Mouse (Mus musculus) lung, postnatal 0 days (tissue): ENCODE measurements at regions not wholly inside any gene's neighbourhood (a gene's known extent, or its start where the extent isn't known, plus 50 kb on each side); places are given as distances from the start of the nearest gene placed in this dataset.

Experiments used
- ATAC-seq: fragments of 200-750 bp; cut with Nextera tagmentation; 2 replicates; pipeline ENCODE4 v1.8.0; 2017; ENCODE audit warnings: moderate library complexity
- DNase-seq: peaks from one replicate; pipeline ENCODE4 v3.0.0-alpha.2; 2016; ENCODE audit warnings: low spot score
- H3K27ac ChIP-seq: fragments of 300-500 bp; sonication (generic); 2 replicates; pipeline ENCODE4 v1.5.1; 2014; ENCODE audit warnings: antibody characterized with exemption, mild to moderate bottlenecking, low read length, mixed read lengths
- H3K27me3 ChIP-seq: fragments of 300-500 bp; sonication (generic); replicated peaks from 2 replicates; pipeline ENCODE4 v1.6.1; 2014; ENCODE audit warnings: low read length, mixed read lengths; ENCODE audit not compliant: insufficient read depth
- H3K36me3 ChIP-seq: fragments of 300-500 bp; sonication (generic); 2 replicates; pipeline ENCODE4 v1.6.1; 2014; ENCODE audit warnings: low read length, mixed read lengths; ENCODE audit not compliant: insufficient read depth
- H3K4me1 ChIP-seq: fragments of 300-500 bp; sonication (generic); 2 replicates; pipeline ENCODE4 v1.6.1; 2014; ENCODE audit warnings: antibody characterized with exemption, low read depth, low read length, mixed read lengths; ENCODE audit not compliant: insufficient read depth
- H3K4me2 ChIP-seq: fragments of 300-500 bp; sonication (generic); replicated peaks from 2 replicates; pipeline ENCODE4 v1.6.1; 2014; ENCODE audit warnings: low read depth, mild to moderate bottlenecking, low read length, moderate library complexity, mixed read lengths
- H3K4me3 ChIP-seq: fragments of 300-500 bp; sonication (generic); 2 replicates; pipeline ENCODE4 v1.5.1; 2014; ENCODE audit warnings: low read depth, low read length
- H3K9ac ChIP-seq: fragments of 300-500 bp; sonication (generic); replicated peaks from 2 replicates; pipeline ENCODE4 v1.6.1; 2014; ENCODE audit warnings: low read depth, mild to moderate bottlenecking
- H3K9me3 ChIP-seq: fragments of 300-500 bp; sonication (generic); 2 replicates; pipeline ENCODE4 v1.6.1; 2016; ENCODE audit warnings: low read length, mixed read lengths
- CTCF ChIP-seq: IDR thresholded peaks from 2 replicates; pipeline ENCODE4 v1.5.1; 2016; ENCODE audit warnings: antibody characterized with exemption, mild to moderate bottlenecking
- EP300 ChIP-seq: IDR thresholded peaks from 2 replicates; pipeline ENCODE4 v1.6.1; 2016; ENCODE audit warnings: antibody characterized with exemption, mild to moderate bottlenecking, control low read depth
- WGBS: fragments of 180-500 bp; shearing (Covaris S2); extraction: QIAGEN DNeasy Blood & Tissue Kit; methylation state at CpG from one replicate; pipeline ENCODE4 v1.1.7; 2014; 5-methylcytosine and 5-hydroxymethylcytosine counted together

- H3K9ac ChIP-seq: no peak overlapping the region
- no peaks in the 10 kb centered on the region for H3K27me3 ChIP-seq
- H3K9me3 ChIP-seq: no peaks in the 10 kb centered on the region
- no peak for TF ChIP-seq EP300
- TF ChIP-seq CTCF: no peak
- H3K4me3 ChIP-seq: no peak overlapping the region
- 47% methylated on average over 5 of the region's 5 CpGs for whole genome bisulfite sequencing
- H3K4me2 ChIP-seq: no peak overlapping the region
- ATAC-seq (no peak), DNase-seq (no peak)
- no peaks in the 10 kb centered on the region for H3K4me1 ChIP-seq
- H3K36me3 ChIP-seq: no peaks in the 10 kb centered on the region
- H3K27ac ChIP-seq: no peak overlapping the region
These were observed 572.0 kb upstream of the Fam92a start for GRCm38 (mm10) chr4:12743714-12744327.

GRCm38 (mm10) chr4:12736411-12736810 lies 564.6 kb upstream of the Fam92a start:
- no peak overlapping the region for H3K27ac ChIP-seq
- no peak for ATAC-seq
- no peaks in the 10 kb centered on the region for H3K36me3 ChIP-seq
- WGBS: 61% methylated on average over 3 of the region's 3 CpGs
- H3K4me1 ChIP-seq: no peaks in the 10 kb centered on the region
- H3K4me2 ChIP-seq: no peak overlapping the region
- no peaks in the 10 kb centered on the region for H3K9me3 ChIP-seq
- H3K4me3 ChIP-seq: no peak overlapping the region
- no peak for DNase-seq
- TF ChIP-seq CTCF (no peak), EP300 (no peak)
- H3K9ac ChIP-seq: no peak overlapping the region
- H3K27me3 ChIP-seq: no peaks in the 10 kb centered on the region

GRCm38 (mm10) chr4:12700189-12700588 lies 528.4 kb upstream of the Fam92a start:
- Histone ChIP-seq H3K27me3 (no peaks in the 10 kb centered on the region), H3K4me1 (no peaks in the 10 kb centered on the region), H3K27ac (no peak overlapping the region), H3K9ac (no peak overlapping the region), H3K4me3 (no peak overlapping the region), H3K4me2 (no peak overlapping the region), H3K36me3 (no peaks in the 10 kb centered on the region), H3K9me3 (no peaks in the 10 kb centered on the region)
- ATAC-seq: no peak
- TF ChIP-seq EP300 (no peak), CTCF (no peak)
- DNase-seq: no peak
- WGBS: 38% methylated on average over 1 of the region's 1 CpGs

- WGBS: 92% methylated on average over 3 of the region's 3 CpGs
- Histone ChIP-seq H3K9me3 (no peaks in the 10 kb centered on the region), H3K27ac (no peak overlapping the region), H3K4me2 (no peak overlapping the region), H3K27me3 (no peaks in the 10 kb centered on the region), H3K4me1 (no peaks in the 10 kb centered on the region), H3K9ac (no peak overlapping the region), H3K4me3 (no peak overlapping the region), H3K36me3 (no peaks in the 10 kb centered on the region)
- ATAC-seq: no peak
- no peak for DNase-seq
- TF ChIP-seq CTCF (no peak), EP300 (no peak)
These were observed 506.0 kb upstream of the Fam92a start for GRCm38 (mm10) chr4:12677814-12678213.

- Histone ChIP-seq H3K4me2 (no peak overlapping the region), H3K27ac (no peak overlapping the region), H3K4me3 (no peak overlapping the region), H3K27me3 (no peaks in the 10 kb centered on the region), H3K4me1 (no peaks in the 10 kb centered on the region), H3K36me3 (no peaks in the 10 kb centered on the region), H3K9ac (no peak overlapping the region), H3K9me3 (no peaks in the 10 kb centered on the region)
- no peak for TF ChIP-seq EP300
- no peak for TF ChIP-seq CTCF
- no peak for DNase-seq
- ATAC-seq: no peak
- 71% methylated on average over 7 of the region's 7 CpGs for whole genome bisulfite sequencing
These were observed 499.6 kb upstream of the Fam92a start for GRCm38 (mm10) chr4:12671399-12671798.

- H3K4me1 ChIP-seq: no peaks in the 10 kb centered on the region
- no peak overlapping the region for H3K27ac ChIP-seq
- no peak for TF ChIP-seq CTCF
- TF ChIP-seq EP300: no peak
- no peak overlapping the region for H3K9ac ChIP-seq
- DNase-seq (no peak), ATAC-seq (no peak)
- no peak overlapping the region for H3K4me2 ChIP-seq
- H3K4me3 ChIP-seq: no peak overlapping the region
- no peaks in the 10 kb centered on the region for H3K27me3 ChIP-seq
- no peaks in the 10 kb centered on the region for H3K9me3 ChIP-seq
- H3K36me3 ChIP-seq: no peaks in the 10 kb centered on the region
- WGBS: 38% methylated on average over 2 of the region's 2 CpGs
These were observed 491.4 kb upstream of the Fam92a start for GRCm38 (mm10) chr4:12663176-12663575.

GRCm38 (mm10) chr4:12662683-12663082 lies 490.9 kb upstream of the Fam92a start:
- no peak for TF ChIP-seq EP300
- no peak for TF ChIP-seq CTCF
- no peaks in the 10 kb centered on the region for H3K4me1 ChIP-seq
- 67% methylated on average over 1 of the region's 1 CpGs for WGBS
- no peaks in the 10 kb centered on the region for H3K9me3 ChIP-seq
- no peaks in the 10 kb centered on the region for H3K36me3 ChIP-seq
- H3K4me2 ChIP-seq: no peak overlapping the region
- DNase-seq: no peak
- no peaks in the 10 kb centered on the region for H3K27me3 ChIP-seq
- no peak overlapping the region for H3K27ac ChIP-seq
- no peak for ATAC-seq
- H3K4me3 ChIP-seq: no peak overlapping the region
- no peak overlapping the region for H3K9ac ChIP-seq
